Mouse (Mus musculus) midbrain, embryonic 11.5 days (tissue): ENCODE results near the gene Wdr49. TPM values are rescaled to one million over a fixed set of nuclear protein-coding genes. Genes with fewer than 3 reads are reported as not detected.

Experiments used
- ATAC-seq: fragments of 200-750 bp; cut with Nextera tagmentation; 2 replicates; pipeline ENCODE4 v1.8.0; 2017; ENCODE audit warnings: moderate TSS enrichment, moderate library complexity; ENCODE audit not compliant: low FRiP score
- DNase-seq: peaks from one replicate; pipeline ENCODE4 v3.0.0; 2015; ENCODE audit warnings: low spot score; ENCODE audit errors: missing footprints
- H3K27ac ChIP-seq: fragments of 300-500 bp; sonication (generic); 2 replicates; pipeline ENCODE4 v1.5.1; 2014; ENCODE audit warnings: low read depth, low read length
- H3K27me3 ChIP-seq: fragments of 300-500 bp; sonication (generic); 2 replicates; pipeline ENCODE4 v1.6.1; 2014; ENCODE audit warnings: mild to moderate bottlenecking, low read length, moderate library complexity, mixed read lengths; ENCODE audit not compliant: control insufficient read depth, insufficient read depth
- H3K36me3 ChIP-seq: fragments of 300-500 bp; sonication (generic); 2 replicates; pipeline ENCODE4 v1.6.1; 2014; ENCODE audit warnings: mild to moderate bottlenecking, low read length, moderate library complexity, mixed read lengths; ENCODE audit not compliant: control insufficient read depth, insufficient read depth
- H3K4me1 ChIP-seq: fragments of 300-500 bp; sonication (generic); 2 replicates; pipeline ENCODE4 v1.6.1; 2014; ENCODE audit warnings: low read length; ENCODE audit not compliant: control insufficient read depth, insufficient read depth
- H3K4me2 ChIP-seq: fragments of 300-500 bp; sonication (generic); 2 replicates; pipeline ENCODE4 v1.6.1; 2014; ENCODE audit warnings: mild to moderate bottlenecking, moderate library complexity
- H3K4me3 ChIP-seq: fragments of 300-500 bp; sonication (generic); 2 replicates; pipeline ENCODE4 v1.5.1; 2014; ENCODE audit warnings: low read depth, low read length
- H3K9ac ChIP-seq: fragments of 300-500 bp; sonication (generic); 2 replicates; pipeline ENCODE4 v1.6.1; 2014; ENCODE audit warnings: low read length
- H3K9me3 ChIP-seq: fragments of 300-500 bp; sonication (generic); 2 replicates; pipeline ENCODE4 v1.6.1; 2016; ENCODE audit warnings: low read length; ENCODE audit not compliant: control insufficient read depth
- WGBS: fragments of 180-500 bp; shearing (Covaris S2); extraction: QIAGEN DNeasy Blood & Tissue Kit; methylation state at CpG from one replicate; pipeline ENCODE4 v1.1.7; 2014; 5-methylcytosine and 5-hydroxymethylcytosine counted together
- polyA plus RNA-seq: library from polyadenylated mRNA; unstranded; fragments of >200 nt; fragmentation: Nextera tagmentation; extraction: Ambion mirVana; gene quantifications from 2 replicates; pipeline ENCODE4 v1.2.1, GENCODE M21; 2014

The Wdr49 gene
- polyA plus RNA-seq, 1 experiment from 2014 or later, result 0.05 TPM

GRCm38 (mm10) chr3:75468154-75468553, 13.8 kb downstream of the Wdr49 start:
- H3K9me3 ChIP-seq, result no peaks in the 10 kb centered on the region
- no peak overlapping the region for H3K27ac ChIP-seq
- H3K4me1 ChIP-seq, result no peaks in the 10 kb centered on the region
- no peak overlapping the region for H3K4me2 ChIP-seq
- H3K4me3 ChIP-seq, result no peak overlapping the region
- H3K9ac ChIP-seq, result no peak overlapping the region
- no peak for DNase-seq
- 89% methylated on average over 7 of the region's 7 CpGs for WGBS
- ATAC-seq, result no peak
- H3K27me3 ChIP-seq, result no peaks in the 10 kb centered on the region
- no peaks in the 10 kb centered on the region for H3K36me3 ChIP-seq

- Histone ChIP-seq H3K27ac (no peak overlapping the region), H3K36me3 (no peaks in the 10 kb centered on the region), H3K4me1 (no peaks in the 10 kb centered on the region), H3K9me3 (no peaks in the 10 kb centered on the region), H3K4me2 (no peak overlapping the region), H3K4me3 (no peak overlapping the region), H3K27me3 (no peaks in the 10 kb centered on the region), H3K9ac (no peak overlapping the region)
- ATAC-seq, result no peak
- WGBS, result 86% methylated on average over 4 of the region's 4 CpGs
- DNase-seq, result no peak
Observed at GRCm38 (mm10) chr3:75430564-75431181, 51.3 kb downstream of the Wdr49 start.

DNA sequence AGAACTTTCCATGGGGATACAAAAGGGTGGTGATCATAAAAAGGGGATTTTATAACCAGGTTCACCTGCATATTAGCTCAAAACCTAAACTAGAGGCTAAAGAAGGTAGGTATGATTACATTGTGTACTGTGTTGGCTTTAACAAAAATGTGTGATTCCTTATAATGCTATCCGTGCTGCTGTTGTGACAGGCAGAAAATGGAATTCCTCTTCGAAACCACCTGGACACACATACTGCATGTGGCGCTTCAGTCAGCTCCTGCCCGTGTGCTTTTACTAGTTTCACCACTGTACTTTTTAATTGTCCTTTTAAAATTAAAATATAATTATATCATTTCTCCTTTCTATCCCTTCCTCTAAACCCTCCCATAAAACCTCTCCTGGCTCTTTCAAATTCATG, 86.0 kb downstream of the Wdr49 start:
- WGBS, result 94% methylated on average over 4 of the region's 4 CpGs
- Histone ChIP-seq H3K9me3 (no peaks in the 10 kb centered on the region), H3K4me3 (no peak overlapping the region), H3K9ac (no peak overlapping the region), H3K27ac (no peak overlapping the region), H3K4me2 (no peak overlapping the region), H3K27me3 (no peaks in the 10 kb centered on the region), H3K4me1 (peaks cover 2% of the 10 kb centered on the region; the same call in 1 of the 2 replicates), H3K36me3 (no peaks in the 10 kb centered on the region)
- ATAC-seq, result peak; percentile 20; the same call in 1 of the 2 replicates
- peak; percentile 47 for DNase-seq

GRCm38 (mm10) chr3:75395121-75395895, 86.6 kb downstream of the Wdr49 start:
- no peaks in the 10 kb centered on the region for H3K27me3 ChIP-seq
- H3K36me3 ChIP-seq, result no peaks in the 10 kb centered on the region
- WGBS, result 71% methylated on average over 7 of the region's 7 CpGs
- H3K27ac ChIP-seq, result no peak overlapping the region
- no peak overlapping the region for H3K4me2 ChIP-seq
- H3K9me3 ChIP-seq, result no peaks in the 10 kb centered on the region
- H3K4me1 ChIP-seq, result peaks cover 2% of the 10 kb centered on the region; the same call in 1 of the 2 replicates
- peak; percentile 80 for ATAC-seq
- no peak overlapping the region for H3K4me3 ChIP-seq
- peak; percentile 85 for DNase-seq
- no peak overlapping the region for H3K9ac ChIP-seq

- Histone ChIP-seq H3K27me3 (no peaks in the 10 kb centered on the region), H3K4me1 (peaks cover 2% of the 10 kb centered on the region; the same call in 1 of the 2 replicates), H3K9ac (no peak overlapping the region), H3K4me3 (no peak overlapping the region), H3K36me3 (no peaks in the 10 kb centered on the region), H3K9me3 (no peaks in the 10 kb centered on the region), H3K4me2 (no peak overlapping the region), H3K27ac (no peak overlapping the region)
- WGBS, result 85% methylated on average over 3 of the region's 3 CpGs
- ATAC-seq (no peak), DNase-seq (no peak)
Observed at GRCm38 (mm10) chr3:75394487-75394886, 87.5 kb downstream of the Wdr49 start.

GRCm38 (mm10) chr3:75381776-75382175, 100.2 kb downstream of the Wdr49 start:
- Histone ChIP-seq H3K9me3 (no peaks in the 10 kb centered on the region), H3K27me3 (no peaks in the 10 kb centered on the region), H3K4me2 (no peak overlapping the region), H3K4me1 (no peaks in the 10 kb centered on the region), H3K27ac (no peak overlapping the region), H3K4me3 (no peak overlapping the region), H3K9ac (no peak overlapping the region), H3K36me3 (no peaks in the 10 kb centered on the region)
- ATAC-seq (0 out of 2 replicates have a peak, but pooled peaks have one; percentile 44), DNase-seq (no peak)
- WGBS, result 75% methylated on average over 2 of the region's 2 CpGs

DNA sequence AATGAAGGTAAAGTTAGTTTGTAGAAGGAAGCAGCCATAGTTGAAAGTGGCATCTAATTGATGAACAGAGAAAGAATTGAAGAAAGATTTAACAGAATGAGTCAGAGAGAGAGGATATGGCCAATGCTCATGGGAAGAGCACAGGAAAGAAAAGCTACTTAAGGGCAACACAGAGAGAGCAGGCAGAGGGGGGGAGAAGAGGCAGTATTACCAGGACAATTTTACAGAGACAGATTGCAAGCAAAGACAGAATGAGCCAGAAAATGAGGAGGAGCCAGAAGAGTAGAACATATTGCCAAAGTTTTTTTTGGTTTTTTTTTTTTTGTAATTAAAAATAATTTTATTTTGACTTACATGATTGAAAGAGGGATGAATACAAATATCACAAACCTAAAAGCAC, 128.0 kb downstream of the Wdr49 start:
- H3K36me3 ChIP-seq, result no peaks in the 10 kb centered on the region
- H3K4me1 ChIP-seq, result no peaks in the 10 kb centered on the region
- no peaks in the 10 kb centered on the region for H3K27me3 ChIP-seq
- DNase-seq, result no peak
- H3K4me2 ChIP-seq, result no peak overlapping the region
- H3K9ac ChIP-seq, result no peak overlapping the region
- no peak overlapping the region for H3K27ac ChIP-seq
- H3K9me3 ChIP-seq, result no peaks in the 10 kb centered on the region
- H3K4me3 ChIP-seq, result no peak overlapping the region
- ATAC-seq, result no peak

GRCm38 (mm10) chr3:75337196-75337595, 144.8 kb downstream of the Wdr49 start:
- Histone ChIP-seq H3K9me3 (no peaks in the 10 kb centered on the region), H3K4me2 (no peak overlapping the region), H3K4me1 (no peaks in the 10 kb centered on the region), H3K4me3 (no peak overlapping the region), H3K9ac (no peak overlapping the region), H3K27me3 (no peaks in the 10 kb centered on the region), H3K27ac (no peak overlapping the region), H3K36me3 (no peaks in the 10 kb centered on the region)
- DNase-seq, result no peak
- no peak for ATAC-seq

DNA sequence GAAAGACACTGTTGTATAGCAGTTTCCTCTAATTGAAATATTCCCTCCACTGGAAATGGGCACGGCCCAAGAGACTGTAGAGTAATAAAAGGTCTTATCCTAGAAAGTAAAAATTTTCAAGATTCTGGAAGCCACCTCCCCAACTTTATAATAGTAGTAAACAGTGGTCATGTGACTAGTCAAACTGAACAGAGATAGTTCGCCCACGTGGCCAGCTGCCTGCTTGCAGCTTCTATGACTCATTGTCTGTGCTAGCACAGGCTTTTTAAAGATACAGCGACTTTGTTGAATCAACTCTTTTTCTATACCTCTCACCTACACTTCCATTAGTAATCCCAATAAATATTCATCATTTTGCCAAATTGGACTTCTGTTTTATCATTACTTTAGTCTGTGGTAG, 161.0 kb downstream of the Wdr49 start:
- DNase-seq (no peak), ATAC-seq (no peak)
- Histone ChIP-seq H3K4me1 (no peaks in the 10 kb centered on the region), H3K9ac (no peak overlapping the region), H3K27ac (no peak overlapping the region), H3K4me2 (no peak overlapping the region), H3K4me3 (no peak overlapping the region), H3K9me3 (no peaks in the 10 kb centered on the region), H3K36me3 (no peaks in the 10 kb centered on the region), H3K27me3 (no peaks in the 10 kb centered on the region)
- WGBS, result 78% methylated on average over 4 of the region's 4 CpGs
